Mouse (Mus musculus) lung, postnatal 36 days (tissue): ENCODE measurements around the gene Map2.

Experiments
- DNase-seq: peaks from one replicate; pipeline ENCODE4 v3.0.0; 2022; ENCODE audit warnings: mixed read lengths

Map2 gene

GRCm38 (mm10) chr1:66321136-66321502 lies 146.0 kb downstream of the Map2 start:
- DNase-seq, result no peak

- DNase-seq, result no peak
Observed at GRCm38 (mm10) chr1:66321631-66322142, 146.6 kb downstream of the Map2 start.

- no peak for DNase-seq
Observed at GRCm38 (mm10) chr1:66323461-66323860, 148.4 kb downstream of the Map2 start.

- no peak for DNase-seq
Observed at GRCm38 (mm10) chr1:66324951-66325350, 149.9 kb downstream of the Map2 start.

GRCm38 (mm10) chr1:66328996-66329395 lies 153.9 kb downstream of the Map2 start:
- no peak for DNase-seq

GRCm38 (mm10) chr1:66329534-66329933 lies 154.5 kb downstream of the Map2 start:
- DNase-seq, result no peak

- no peak for DNase-seq
Observed at GRCm38 (mm10) chr1:66335724-66336284, 160.7 kb downstream of the Map2 start.

GRCm38 (mm10) chr1:66339213-66339612 lies 164.1 kb downstream of the Map2 start:
- no peak for DNase-seq

GRCm38 (mm10) chr1:66348404-66349165 lies 173.5 kb downstream of the Map2 start:
- no peak for DNase-seq

GRCm38 (mm10) chr1:66349166-66349835 lies 174.2 kb downstream of the Map2 start:
- no peak for DNase-seq

- no peak for DNase-seq
Observed at GRCm38 (mm10) chr1:66351366-66351765, 176.3 kb downstream of the Map2 start.

GRCm38 (mm10) chr1:66361799-66362198 lies 186.7 kb downstream of the Map2 start:
- DNase-seq, result no peak

- no peak for DNase-seq
Observed at GRCm38 (mm10) chr1:66363285-66363684, 188.2 kb downstream of the Map2 start.

GRCm38 (mm10) chr1:66364386-66364785 lies 189.3 kb downstream of the Map2 start:
- no peak for DNase-seq

- no peak for DNase-seq
Observed at GRCm38 (mm10) chr1:66365600-66365999, 190.5 kb downstream of the Map2 start.

- no peak for DNase-seq
Observed at GRCm38 (mm10) chr1:66369486-66369885, 194.4 kb downstream of the Map2 start.

- DNase-seq, result no peak
Observed at GRCm38 (mm10) chr1:66371371-66371770, 196.3 kb downstream of the Map2 start.

- no peak for DNase-seq
Observed at GRCm38 (mm10) chr1:66386321-66386720, 211.2 kb downstream of the Map2 start.

GRCm38 (mm10) chr1:66386751-66387452 lies 211.8 kb downstream of the Map2 start:
- DNase-seq, result no peak

GRCm38 (mm10) chr1:66388561-66388960 lies 213.5 kb downstream of the Map2 start:
- no peak for DNase-seq

GRCm38 (mm10) chr1:66394944-66395637 lies 220.0 kb downstream of the Map2 start:
- no peak for DNase-seq

GRCm38 (mm10) chr1:66395826-66396225 lies 220.8 kb downstream of the Map2 start:
- DNase-seq, result no peak

- DNase-seq, result no peak
Observed at GRCm38 (mm10) chr1:66401902-66402301, 226.8 kb downstream of the Map2 start.
